Mouse (Mus musculus) myocyte (in vitro differentiated cells): Measurements from ENCODE around the gene Mutyh. TPM values are rescaled to one million over a fixed set of nuclear protein-coding genes. Genes with fewer than 3 reads are reported as not detected.

ENCODE experiments used
- H3K27me3 ChIP-seq: one replicate; pipeline ENCODE4 v1.6.1; 2011; ENCODE audit not compliant: control insufficient read depth, insufficient read depth, insufficient read length
- H3K36me3 ChIP-seq: one replicate; pipeline ENCODE4 v1.6.1; 2011; ENCODE audit not compliant: control insufficient read depth, insufficient read depth
- H3K4me2 ChIP-seq: one replicate; pipeline ENCODE4 v1.6.1; 2011; ENCODE audit warnings: low read depth, control low read depth
- H3K4me3 ChIP-seq: one replicate; pipeline ENCODE4 v1.5.1; 2011; ENCODE audit warnings: mild to moderate bottlenecking, control low read depth, moderate library complexity
- H3K79me2 ChIP-seq: one replicate; pipeline ENCODE4 v1.6.1; 2011; ENCODE audit not compliant: control insufficient read depth, insufficient read depth
- H3ac ChIP-seq: one replicate; pipeline ENCODE4 v1.6.1; 2011; ENCODE audit not compliant: control insufficient read depth, insufficient read length
- CEBPB ChIP-seq: IDR thresholded peaks from 2 replicates; pipeline ENCODE4 v1.6.1; 2011; ENCODE audit warnings: mild to moderate bottlenecking, moderate library complexity; ENCODE audit not compliant: poor library complexity, insufficient read depth, severe bottlenecking
- E2F4 ChIP-seq: IDR thresholded peaks from one replicate; pipeline ENCODE4 v1.6.1; 2011; ENCODE audit warnings: mild to moderate bottlenecking, control low read depth, moderate library complexity; ENCODE audit not compliant: insufficient read depth
- MAX ChIP-seq: IDR thresholded peaks from one replicate; pipeline ENCODE4 v1.6.1; 2011; ENCODE audit warnings: low read depth, mild to moderate bottlenecking, control low read depth
- MYOD1 ChIP-seq, 3 experiments: IDR thresholded peaks; one replicate each; pipeline ENCODE4 v1.6.1; 2011; ENCODE audit warnings: control low read depth in 2 of 3, low read depth in 2 of 3, mild to moderate bottlenecking in 2 of 3, moderate library complexity in 1 of 3; ENCODE audit not compliant: insufficient read length in 2 of 3, control insufficient read depth in 1 of 3
- MYOG ChIP-seq, 3 experiments: IDR thresholded peaks; one replicate each; pipeline ENCODE4 v1.6.1; 2011; ENCODE audit warnings: control low read depth in 2 of 3, low read depth in 2 of 3, mild to moderate bottlenecking in 2 of 3; ENCODE audit not compliant: insufficient read length in 2 of 3, control insufficient read depth in 1 of 3, insufficient read depth in 1 of 3
- POLR2A ChIP-seq: IDR thresholded peaks from one replicate; pipeline ENCODE4 v1.6.1; 2011; ENCODE audit warnings: low read depth, mild to moderate bottlenecking, control low read depth, moderate library complexity; ENCODE audit not compliant: insufficient read length
- POLR2AphosphoS2 ChIP-seq: IDR thresholded peaks from one replicate; pipeline ENCODE4 v1.6.1; 2011; ENCODE audit warnings: low read depth, control low read depth; ENCODE audit not compliant: insufficient read length
- REST ChIP-seq: IDR thresholded peaks from one replicate; pipeline ENCODE4 v1.6.1; 2011; ENCODE audit warnings: mild to moderate bottlenecking, control low read depth, moderate library complexity; ENCODE audit not compliant: insufficient read depth, insufficient read length
- SRF ChIP-seq: IDR thresholded peaks from one replicate; pipeline ENCODE4 v1.6.1; 2011; ENCODE audit warnings: low read depth; ENCODE audit not compliant: control insufficient read depth, insufficient read length
- TCF12 ChIP-seq: IDR thresholded peaks from one replicate; pipeline ENCODE4 v1.6.1; 2011; ENCODE audit warnings: mild to moderate bottlenecking, control low read depth; ENCODE audit not compliant: poor library complexity, insufficient read depth, severe bottlenecking
- TCF3 ChIP-seq: IDR thresholded peaks from one replicate; pipeline ENCODE4 v1.6.1; 2011; ENCODE audit warnings: low read depth, control low read depth; ENCODE audit not compliant: insufficient read length
- USF1 ChIP-seq: IDR thresholded peaks from one replicate; pipeline ENCODE4 v1.6.1; 2011; ENCODE audit warnings: low read depth, mild to moderate bottlenecking, control low read depth, moderate library complexity
- polyA plus RNA-seq: library from polyadenylated mRNA; unstranded; fragments of >200 nt; fragmentation: generic; extraction: Trizol; gene quantifications from one replicate; pipeline ENCODE4 v1.2.1, GENCODE M21; 2012; ENCODE audit warnings: missing spikeins

Gene Mutyh
- polyA plus RNA-seq, 1 experiment = 3.4 TPM

- Histone ChIP-seq H3K79me2 (no peaks in the 10 kb centered on the region), H3K4me3 (no peak overlapping the region), H3K36me3 (no peaks in the 10 kb centered on the region), H3K27me3 (no peaks in the 10 kb centered on the region), H3K4me2 (no peak overlapping the region), H3ac (no peak overlapping the region)
- TF ChIP-seq TCF3 = no peak
- no peak for TF ChIP-seq TCF12
- no peak for TF ChIP-seq MYOG (IDR thresholded peaks at IDR 0.05; ENCODE audit: control insufficient read depth in 1 of 3, insufficient read depth in 1 of 3, insufficient read length in 2 of 3, low read depth in 2 of 3)
- no peak for TF ChIP-seq SRF
These were observed 10.9 kb upstream of the Mutyh start for GRCm38 (mm10) chr4:116796442-116797110.

GRCm38 (mm10) chr4:116799901-116800300 is 7.6 kb upstream of the Mutyh start:
- peaks cover 14% of the 10 kb centered on the region for H3K36me3 ChIP-seq
- H3ac ChIP-seq = no peak overlapping the region
- H3K4me3 ChIP-seq = no peak overlapping the region
- no peak for TF ChIP-seq MAX
- TF ChIP-seq POLR2AphosphoS2 = no peak
- TF ChIP-seq CEBPB = no peak
- TF ChIP-seq TCF3 = no peak
- TF ChIP-seq TCF12 = no peak
- TF ChIP-seq USF1 = no peak
- TF ChIP-seq E2F4 = no peak
- TF ChIP-seq POLR2A = no peak
- no peak for TF ChIP-seq REST
- TF ChIP-seq SRF = no peak
- no peak for TF ChIP-seq MYOG (IDR thresholded peaks at IDR 0.05; ENCODE audit: control insufficient read depth in 1 of 3, insufficient read depth in 1 of 3, insufficient read length in 2 of 3, low read depth in 2 of 3)
- TF ChIP-seq MYOD1 (IDR thresholded peaks at IDR 0.05; ENCODE audit: control insufficient read depth in 1 of 3, insufficient read length in 2 of 3, low read depth in 2 of 3) = no peak
- H3K79me2 ChIP-seq = peaks cover 4% of the 10 kb centered on the region
- no peak overlapping the region for H3K4me2 ChIP-seq
- H3K27me3 ChIP-seq = no peaks in the 10 kb centered on the region

- Histone ChIP-seq H3ac (no peak overlapping the region), H3K4me2 (no peak overlapping the region), H3K36me3 (no peaks in the 10 kb centered on the region), H3K79me2 (peaks cover 14% of the 10 kb centered on the region), H3K27me3 (no peaks in the 10 kb centered on the region), H3K4me3 (no peak overlapping the region)
- TF ChIP-seq TCF3 = no peak
- TF ChIP-seq TCF12 = no peak
- TF ChIP-seq CEBPB = no peak
- TF ChIP-seq MYOD1 (IDR thresholded peaks at IDR 0.05; ENCODE audit: control insufficient read depth in 1 of 3, insufficient read length in 2 of 3, low read depth in 2 of 3) = no peak
- TF ChIP-seq MYOG (IDR thresholded peaks at IDR 0.05; ENCODE audit: control insufficient read depth in 1 of 3, insufficient read depth in 1 of 3, insufficient read length in 2 of 3, low read depth in 2 of 3) = no peak
- TF ChIP-seq E2F4 = no peak
- TF ChIP-seq REST = no peak
- TF ChIP-seq MAX = no peak
- TF ChIP-seq SRF = no peak
- TF ChIP-seq POLR2AphosphoS2 = no peak
- no peak for TF ChIP-seq POLR2A
- TF ChIP-seq USF1 = no peak
These were observed 3.5 kb downstream of the Mutyh start for GRCm38 (mm10) chr4:116811012-116811411.

- Histone ChIP-seq H3K4me2 (peak overlapping the region; percentile 61), H3K4me3 (no peak overlapping the region), H3ac (no peak overlapping the region), H3K36me3 (no peaks in the 10 kb centered on the region), H3K79me2 (no peaks in the 10 kb centered on the region), H3K27me3 (no peaks in the 10 kb centered on the region)
- TF ChIP-seq MYOD1 (IDR thresholded peaks at IDR 0.05; ENCODE audit: control insufficient read depth in 1 of 3, insufficient read length in 2 of 3, low read depth in 2 of 3) = no peak
- TF ChIP-seq POLR2AphosphoS2 = no peak
- no peak for TF ChIP-seq TCF3
- no peak for TF ChIP-seq SRF
- TF ChIP-seq E2F4 = no peak
- no peak for TF ChIP-seq POLR2A
- no peak for TF ChIP-seq USF1
- TF ChIP-seq MYOG (IDR thresholded peaks at IDR 0.05; ENCODE audit: control insufficient read depth in 1 of 3, insufficient read depth in 1 of 3, insufficient read length in 2 of 3, low read depth in 2 of 3) = no peak
- no peak for TF ChIP-seq CEBPB
- no peak for TF ChIP-seq MAX
- no peak for TF ChIP-seq TCF12
- TF ChIP-seq REST = no peak
These were observed 7.8 kb downstream of the Mutyh start for GRCm38 (mm10) chr4:116815276-116815675.

GRCm38 (mm10) chr4:116817486-116817885 is 10.0 kb downstream of the Mutyh start:
- no peak overlapping the region for H3K4me2 ChIP-seq
- H3K79me2 ChIP-seq = no peaks in the 10 kb centered on the region
- H3K36me3 ChIP-seq = no peaks in the 10 kb centered on the region
- H3K27me3 ChIP-seq = no peaks in the 10 kb centered on the region
- H3ac ChIP-seq = no peak overlapping the region
- TF ChIP-seq MAX = no peak
- no peak for TF ChIP-seq MYOG (IDR thresholded peaks at IDR 0.05; ENCODE audit: control insufficient read depth in 1 of 3, insufficient read depth in 1 of 3, insufficient read length in 2 of 3, low read depth in 2 of 3)
- TF ChIP-seq REST = no peak
- no peak overlapping the region for H3K4me3 ChIP-seq
